Mouse (Mus musculus): ENCODE data around the gene Ces1f.

GRCm38 (mm10) chr8:93234068-93234467, 45.5 kb downstream of the Ces1f start:
- TF ChIP-seq CTCF (IDR thresholded peaks at IDR 0.05; ENCODE audit: control insufficient read depth, insufficient read depth, insufficient replicate concordance, low read depth, low read length) (no peak), POLR2A (IDR thresholded peaks at IDR 0.05; ENCODE audit: control insufficient read depth, low read depth, low read length) (no peak)
